In the genomic region with DNA sequence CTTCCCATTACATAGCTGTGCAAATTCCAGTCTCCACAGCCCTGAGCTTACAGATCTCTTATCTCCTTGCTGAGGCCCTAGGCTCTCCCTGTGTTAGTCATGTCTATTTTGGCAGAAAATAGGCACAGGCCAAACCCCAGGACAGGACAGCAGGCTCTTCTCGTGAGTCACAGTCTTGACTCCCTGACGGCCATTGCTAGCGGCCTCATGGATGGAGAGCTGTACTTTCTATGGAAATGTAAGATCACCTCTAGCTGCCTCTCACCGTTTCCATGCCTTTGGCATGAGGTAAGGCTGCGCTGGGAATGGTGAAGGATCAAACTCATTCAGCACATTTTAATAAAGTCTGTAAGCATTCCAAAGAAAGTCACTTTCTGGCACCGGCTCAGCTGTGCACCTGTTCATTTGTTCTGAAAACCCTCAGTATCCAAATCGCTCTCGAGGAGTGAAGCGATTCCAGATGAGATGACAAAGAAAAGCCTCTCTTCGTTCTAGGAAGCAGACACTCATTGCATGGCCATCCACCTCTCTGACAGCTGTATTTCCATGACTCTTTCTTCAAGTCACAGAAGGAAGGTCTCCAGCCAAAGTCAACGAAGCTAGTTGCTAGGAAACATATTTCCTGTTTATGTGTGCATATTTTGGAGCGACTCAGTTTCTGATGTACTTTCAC, we compare ENCODE assay signal across 8 mouse cellular contexts.
DNase-seq lines count a peak whose midpoint lies in the region; ATAC-seq and TF ChIP-seq lines count a peak whose summit lies in the region.

No protein-coding gene starts in this region.

- no peak for ATAC-seq in liver, postnatal 0 days

- H3K36me3 ChIP-seq in liver, postnatal 0 days (replicated peaks; ENCODE audit: insufficient read depth, low read length), result no peaks in the 10 kb centered on the region

- DNase-seq in B cell, adult 2 months, result peak; percentile 36 to 43
- peak; percentile 37 for DNase-seq in CD8-positive naive resting alpha-beta T cell, adult 2 months (ENCODE audit: low read depth in 2 of 2, low spot score in 2 of 2)
- DNase-seq in cerebellum, postnatal 25 days, result peak; percentile 57 to 66
- peak; percentile 49 to 65 for DNase-seq in heart, postnatal 36 days
- DNase-seq in liver, postnatal 0 days, result no peak
- DNase-seq in neural tube, embryonic 10.5 days (ENCODE audit: extremely low spot score, low spot score), result no peak
- no peak for DNase-seq in frontal cortex, postnatal 36 days (ENCODE audit: low spot score in 2 of 2)
- no peak for DNase-seq in right cerebral cortex, adult 2 months (ENCODE audit: low spot score in 2 of 2)

- H3K4me2 ChIP-seq in liver, postnatal 0 days (ENCODE audit: low read depth, low read length), result peak overlapping the region; percentile 47

- intact Hi-C loops in heart, postnatal 36 days (cut with DNase I), result no loop called here

- no peaks in the 10 kb centered on the region for H3K27me3 ChIP-seq in liver, postnatal 0 days (ENCODE audit: insufficient read depth, low read length)

- H3K27ac ChIP-seq in liver, postnatal 0 days (ENCODE audit: low read depth), result no peak overlapping the region

- H3K9me3 ChIP-seq in liver, postnatal 0 days (ENCODE audit: low read length), result no peaks in the 10 kb centered on the region

- TF ChIP-seq CTCF in liver, postnatal 0 days (IDR thresholded peaks at IDR 0.05; ENCODE audit: low read depth), result no peak

- WGBS in liver, postnatal 0 days (ENCODE audit: insufficient replicate concordance), result 60% methylated on average over 12 of the region's 12 CpGs

- no peak overlapping the region for H3K9ac ChIP-seq in liver, postnatal 0 days (replicated peaks)

- H3K4me1 ChIP-seq in liver, postnatal 0 days (ENCODE audit: insufficient read depth), result peaks cover 14% of the 10 kb centered on the region

- 0 out of 2 replicates have a peak, but pooled peaks have one; percentile 20 for TF ChIP-seq EP300 in liver, postnatal 0 days (IDR thresholded peaks at IDR 0.05; ENCODE audit: low read depth)

- H3K4me3 ChIP-seq in liver, postnatal 0 days (ENCODE audit: low read depth, low read length), result no peak overlapping the region

Comparison
In these comparisons a context has a peak if more than half of its experiments do, and no peak if none do; other contexts are left out.
1. DNase-seq: peak in B cell, adult 2 months (2 of 2), CD8-positive naive resting alpha-beta T cell, adult 2 months (2 of 2), cerebellum, postnatal 25 days (2 of 2) and heart, postnatal 36 days (2 of 2); none in liver, postnatal 0 days (single experiment), neural tube, embryonic 10.5 days (single experiment), frontal cortex, postnatal 36 days (0 of 2) and right cerebral cortex, adult 2 months (0 of 2).